Mouse (Mus musculus) C2C12 (cell line): Measurements from ENCODE around the gene Ccdc62.

Experiments
- CEBPB ChIP-seq: IDR thresholded peaks from one replicate; pipeline ENCODE4 v1.6.1; 2011; ENCODE audit warnings: low read depth, mild to moderate bottlenecking, control low read depth, moderate library complexity
- CTCF ChIP-seq: IDR thresholded peaks from one replicate; pipeline ENCODE4 v1.5.1; 2011; ENCODE audit not compliant: control insufficient read depth, insufficient read depth, insufficient read length
- FOSL1 ChIP-seq: IDR thresholded peaks from one replicate; pipeline ENCODE4 v1.8.0; 2011; ENCODE audit warnings: mild to moderate bottlenecking, low read length; ENCODE audit not compliant: poor library complexity, insufficient read depth, severe bottlenecking
- MAX ChIP-seq: IDR thresholded peaks from one replicate; pipeline ENCODE4 v1.6.1; 2011; ENCODE audit warnings: mild to moderate bottlenecking, control low read depth
- MYOD1 ChIP-seq: IDR thresholded peaks from one replicate; pipeline ENCODE4 v1.6.1; 2011; ENCODE audit warnings: low read depth; ENCODE audit not compliant: control insufficient read depth, insufficient read length
- MYOG ChIP-seq: IDR thresholded peaks from one replicate; pipeline ENCODE4 v1.6.1; 2011; ENCODE audit not compliant: control insufficient read depth, insufficient read length; ENCODE audit errors: extremely low read depth
- USF1 ChIP-seq: IDR thresholded peaks from one replicate; pipeline ENCODE4 v1.6.1; 2011; ENCODE audit warnings: low read depth, mild to moderate bottlenecking, control low read depth, moderate library complexity

DNA sequence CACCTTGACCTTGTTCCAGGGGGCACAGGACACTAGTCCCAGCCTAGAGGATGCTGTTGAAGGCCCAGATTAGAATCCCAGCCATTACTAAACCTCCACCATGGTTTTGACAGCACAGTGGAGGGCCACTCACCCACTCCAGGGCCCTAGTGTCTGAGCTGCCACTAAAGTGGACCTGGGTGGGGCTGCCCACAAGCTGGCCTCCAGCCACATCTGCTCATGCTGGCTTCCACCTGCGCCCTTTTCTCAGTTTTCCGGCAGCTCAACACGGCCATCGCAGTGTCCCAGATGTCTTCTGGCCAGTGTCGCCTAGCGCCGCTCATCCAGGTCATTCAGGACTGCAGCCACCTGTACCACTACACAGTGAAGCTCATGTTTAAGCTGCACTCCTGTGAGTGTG, 64.0 kb downstream of the Ccdc62 start:
- TF ChIP-seq MYOG: no peak
- no peak for TF ChIP-seq FOSL1
- TF ChIP-seq CTCF: no peak
- TF ChIP-seq USF1: no peak
- TF ChIP-seq MAX: no peak
- no peak for TF ChIP-seq MYOD1
- no peak for TF ChIP-seq CEBPB
